Mouse (Mus musculus): Measurements from ENCODE around the gene Cry1. TPM values are rescaled to one million over a fixed set of nuclear protein-coding genes. Genes with fewer than 3 reads are reported as not detected.

Cry1 gene
- polyA plus RNA-seq, 1 experiment from 2014 or later: 29.6 TPM

- H3K4me1 ChIP-seq (ENCODE audit: control insufficient read depth, insufficient read depth, low read length): no peaks in the 10 kb centered on the region
- H3K36me3 ChIP-seq (ENCODE audit: control insufficient read depth, insufficient read depth, low read length): no peaks in the 10 kb centered on the region
- H3K27me3 ChIP-seq (replicated peaks; ENCODE audit: control insufficient read depth, insufficient read depth, low read length): no peaks in the 10 kb centered on the region
- no peak overlapping the region for H3K27ac ChIP-seq (replicated peaks; ENCODE audit: low read depth, low read length)
- no peak overlapping the region for H3K4me2 ChIP-seq (ENCODE audit: low read depth, low read length)
- H3K4me3 ChIP-seq (ENCODE audit: low read depth, low read length): no peak overlapping the region
- no peak for ATAC-seq (ENCODE audit: low read depth)
- H3K9ac ChIP-seq (ENCODE audit: low read depth, low read length): no peak overlapping the region
- WGBS: 36% methylated on average over 7 of the region's 7 CpGs
- DNase-seq (ENCODE audit: low spot score): no peak
- no peaks in the 10 kb centered on the region for H3K9me3 ChIP-seq (ENCODE audit: control insufficient read depth, low read length)
Measured at GRCm38 (mm10) chr10:85204255-85204855, 19.5 kb upstream of the Cry1 start.

DNA sequence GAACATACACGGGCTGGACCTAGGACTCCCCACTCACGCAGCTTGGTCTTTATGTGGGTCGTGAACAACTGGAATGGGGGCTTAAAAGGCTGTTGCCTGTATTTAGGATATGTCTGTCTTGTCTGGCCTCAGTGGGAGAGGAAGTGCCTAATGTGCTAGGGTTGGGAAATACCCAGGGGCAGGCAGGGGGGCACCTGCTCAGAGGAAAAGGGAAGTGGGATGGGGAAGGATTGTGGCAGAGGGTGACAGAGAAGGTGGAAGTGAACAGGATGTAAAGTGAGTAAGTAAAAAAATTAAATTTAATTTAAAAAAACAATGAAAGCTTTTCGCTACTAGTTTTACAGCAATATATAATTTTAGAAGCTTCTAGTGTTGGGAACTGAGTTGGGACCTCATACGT is 9.7 kb upstream of the Cry1 start:
- Histone ChIP-seq H3K36me3 (ENCODE audit: control insufficient read depth, insufficient read depth, low read length) (no peaks in the 10 kb centered on the region), H3K9me3 (ENCODE audit: control insufficient read depth, low read length) (no peaks in the 10 kb centered on the region), H3K4me2 (ENCODE audit: low read depth, low read length) (no peak overlapping the region), H3K27me3 (replicated peaks; ENCODE audit: control insufficient read depth, insufficient read depth, low read length) (no peaks in the 10 kb centered on the region), H3K4me3 (ENCODE audit: low read depth, low read length) (no peak overlapping the region), H3K9ac (ENCODE audit: low read depth, low read length) (no peak overlapping the region), H3K4me1 (ENCODE audit: control insufficient read depth, insufficient read depth, low read length) (no peaks in the 10 kb centered on the region), H3K27ac (replicated peaks; ENCODE audit: low read depth, low read length) (no peak overlapping the region)
- 70% methylated on average over 5 of the region's 5 CpGs for WGBS
- DNase-seq (ENCODE audit: low spot score) (no peak), ATAC-seq (ENCODE audit: low read depth) (no peak)

DNA sequence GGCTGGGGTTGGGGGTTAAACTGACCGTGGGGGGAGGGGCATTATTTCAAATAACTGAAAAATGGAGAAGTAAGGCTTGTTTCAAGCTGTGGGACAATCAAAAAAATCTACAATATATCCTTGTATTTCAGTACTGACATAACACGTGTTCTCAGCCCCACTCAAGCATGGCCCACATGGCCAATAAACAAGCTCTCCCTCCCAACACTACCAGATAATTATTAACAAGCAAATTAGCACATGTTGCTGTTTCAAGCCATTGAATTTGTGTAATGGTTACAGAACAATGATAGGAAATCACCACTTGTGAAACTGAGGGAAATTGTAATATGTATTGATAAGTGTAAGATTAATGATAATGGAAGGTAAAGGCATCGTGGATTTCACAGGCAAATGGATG is 8.5 kb upstream of the Cry1 start:
- H3K9me3 ChIP-seq (ENCODE audit: control insufficient read depth, low read length): no peaks in the 10 kb centered on the region
- ATAC-seq (ENCODE audit: low read depth): no peak

DNA sequence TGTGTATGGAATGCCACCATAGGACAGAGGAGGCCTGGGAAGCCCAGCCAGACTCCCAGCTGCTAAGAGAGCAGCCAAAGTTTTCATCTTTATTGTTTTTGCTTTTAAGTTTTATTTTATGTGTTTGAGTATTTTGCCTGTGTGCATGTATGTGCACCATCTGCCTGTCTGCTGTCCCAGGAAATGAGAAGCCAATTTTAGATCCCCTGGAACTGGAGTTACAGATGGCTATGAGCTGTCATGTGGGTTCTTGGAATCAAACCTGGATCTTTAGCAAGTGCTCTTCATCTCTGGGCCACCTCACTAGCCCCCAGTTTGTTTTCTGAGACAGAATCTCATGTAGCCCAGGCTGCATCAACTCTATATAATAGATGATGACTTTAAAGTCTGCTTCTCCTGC is 5.8 kb upstream of the Cry1 start:
- H3K4me3 ChIP-seq (ENCODE audit: low read depth, low read length): no peak overlapping the region

More for the DNA sequence above, 8.5 kb upstream of the Cry1 start:
- no peak for DNase-seq (ENCODE audit: low spot score)
- Histone ChIP-seq H3K4me1 (ENCODE audit: control insufficient read depth, insufficient read depth, low read length) (no peaks in the 10 kb centered on the region), H3K36me3 (ENCODE audit: control insufficient read depth, insufficient read depth, low read length) (no peaks in the 10 kb centered on the region), H3K27ac (replicated peaks; ENCODE audit: low read depth, low read length) (no peak overlapping the region), H3K9ac (ENCODE audit: low read depth, low read length) (no peak overlapping the region), H3K4me2 (ENCODE audit: low read depth, low read length) (no peak overlapping the region), H3K4me3 (ENCODE audit: low read depth, low read length) (no peak overlapping the region), H3K27me3 (replicated peaks; ENCODE audit: control insufficient read depth, insufficient read depth, low read length) (no peaks in the 10 kb centered on the region)
- 77% methylated on average over 3 of the region's 3 CpGs for WGBS

DNA sequence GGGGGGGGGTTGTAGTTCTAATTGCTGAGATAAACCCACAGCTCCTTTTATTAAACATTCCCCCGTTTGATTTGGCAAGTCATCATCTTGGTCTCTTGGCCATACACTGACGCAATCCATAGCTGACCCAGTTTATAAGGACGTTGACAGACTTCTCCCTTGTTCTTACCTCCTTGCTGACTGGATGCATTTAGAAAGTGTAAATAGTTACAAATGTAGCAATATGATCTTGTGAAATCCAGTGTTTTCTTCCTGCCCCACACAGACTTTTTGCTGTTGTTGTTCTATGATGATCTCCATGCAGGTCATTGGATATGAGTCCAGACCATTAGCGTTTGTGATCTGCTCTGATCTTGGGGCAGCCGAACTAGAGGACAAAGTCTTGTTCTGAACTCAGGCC is 5.1 kb upstream of the Cry1 start:
- no peak overlapping the region for H3K4me3 ChIP-seq (ENCODE audit: low read depth, low read length)
- ATAC-seq (ENCODE audit: low read depth): no peak
- no peak for DNase-seq (ENCODE audit: low spot score)
- 85% methylated on average over 5 of the region's 5 CpGs for WGBS
- H3K27me3 ChIP-seq (replicated peaks; ENCODE audit: control insufficient read depth, insufficient read depth, low read length): no peaks in the 10 kb centered on the region
- peaks cover 5% of the 10 kb centered on the region; the same call in 1 of the 2 replicates for H3K4me1 ChIP-seq (ENCODE audit: control insufficient read depth, insufficient read depth, low read length)
- H3K36me3 ChIP-seq (ENCODE audit: control insufficient read depth, insufficient read depth, low read length): no peaks in the 10 kb centered on the region
- H3K27ac ChIP-seq (replicated peaks; ENCODE audit: low read depth, low read length): no peak overlapping the region
- H3K9ac ChIP-seq (ENCODE audit: low read depth, low read length): no peak overlapping the region
- no peaks in the 10 kb centered on the region for H3K9me3 ChIP-seq (ENCODE audit: control insufficient read depth, low read length)
- no peak overlapping the region for H3K4me2 ChIP-seq (ENCODE audit: low read depth, low read length)

More for the DNA sequence above, 5.8 kb upstream of the Cry1 start:
- H3K27me3 ChIP-seq (replicated peaks; ENCODE audit: control insufficient read depth, insufficient read depth, low read length): no peaks in the 10 kb centered on the region
- ATAC-seq (ENCODE audit: low read depth) (no peak), DNase-seq (ENCODE audit: low spot score) (no peak)
- H3K9me3 ChIP-seq (ENCODE audit: control insufficient read depth, low read length): no peaks in the 10 kb centered on the region
- no peak overlapping the region for H3K27ac ChIP-seq (replicated peaks; ENCODE audit: low read depth, low read length)
- H3K4me2 ChIP-seq (ENCODE audit: low read depth, low read length): no peak overlapping the region
- H3K9ac ChIP-seq (ENCODE audit: low read depth, low read length): no peak overlapping the region
- H3K4me1 ChIP-seq (ENCODE audit: control insufficient read depth, insufficient read depth, low read length): peaks cover 5% of the 10 kb centered on the region; the same call in 1 of the 2 replicates
- no peaks in the 10 kb centered on the region for H3K36me3 ChIP-seq (ENCODE audit: control insufficient read depth, insufficient read depth, low read length)

- Histone ChIP-seq H3K27ac (replicated peaks; ENCODE audit: low read depth, low read length) (no peak overlapping the region), H3K4me3 (ENCODE audit: low read depth, low read length) (no peak overlapping the region), H3K9ac (ENCODE audit: low read depth, low read length) (no peak overlapping the region), H3K36me3 (ENCODE audit: control insufficient read depth, insufficient read depth, low read length) (no peaks in the 10 kb centered on the region), H3K27me3 (replicated peaks; ENCODE audit: control insufficient read depth, insufficient read depth, low read length) (no peaks in the 10 kb centered on the region), H3K4me2 (ENCODE audit: low read depth, low read length) (no peak overlapping the region), H3K9me3 (ENCODE audit: control insufficient read depth, low read length) (no peaks in the 10 kb centered on the region), H3K4me1 (ENCODE audit: control insufficient read depth, insufficient read depth, low read length) (peaks cover 9% of the 10 kb centered on the region)
- 84% methylated on average over 2 of the region's 2 CpGs for WGBS
- DNase-seq (ENCODE audit: low spot score) (no peak), ATAC-seq (ENCODE audit: low read depth) (no peak)
Measured at GRCm38 (mm10) chr10:85186499-85186794, 1.6 kb upstream of the Cry1 start.

DNA sequence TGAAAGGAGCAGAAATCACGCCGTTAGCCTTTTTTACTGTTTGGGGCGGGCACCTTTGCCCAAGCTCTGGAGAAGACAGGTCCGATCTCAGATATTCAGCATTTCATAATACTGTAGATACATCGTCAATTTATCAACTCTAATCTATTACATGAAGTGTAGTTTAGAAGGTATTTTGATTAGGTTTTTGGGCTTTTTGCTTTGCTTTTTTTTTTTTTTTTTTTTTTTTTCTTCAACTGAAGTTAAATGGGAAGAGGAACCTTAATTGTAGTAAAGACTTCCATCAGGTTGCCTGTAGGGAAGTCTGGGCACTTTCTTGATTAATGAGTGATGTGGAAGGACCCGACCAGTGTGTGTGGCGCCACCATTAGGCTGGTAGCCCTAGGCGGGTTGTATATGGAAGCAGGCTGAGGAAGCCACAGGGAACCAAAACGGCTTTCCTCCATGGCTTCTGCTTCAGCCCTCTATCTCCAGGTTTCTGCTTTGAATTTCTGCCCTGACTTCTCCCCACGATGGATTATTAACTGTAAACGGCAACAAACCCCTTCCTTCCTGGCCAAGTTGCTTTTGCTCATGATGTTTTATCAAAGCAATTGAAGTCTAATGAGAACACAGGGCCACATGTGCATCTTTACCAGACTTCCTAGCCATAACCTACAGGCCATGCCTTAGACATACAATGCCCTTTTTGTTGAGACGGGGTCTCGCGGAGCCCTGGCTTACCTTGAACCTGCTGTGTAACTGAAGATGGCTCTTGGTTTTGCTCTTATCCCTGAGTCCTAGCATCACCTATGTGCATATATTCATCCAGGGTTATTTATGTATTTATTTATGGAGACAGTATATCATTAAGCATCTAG is 1.0 kb upstream of the Cry1 start:
- H3K4me3 ChIP-seq (ENCODE audit: low read depth, low read length): peak overlapping the region; percentile 93
- DNase-seq (ENCODE audit: low spot score) (no peak), ATAC-seq (ENCODE audit: low read depth) (no peak)
- WGBS: 20% methylated on average over 14 of the region's 14 CpGs
- no peaks in the 10 kb centered on the region for H3K36me3 ChIP-seq (ENCODE audit: control insufficient read depth, insufficient read depth, low read length)
- H3K9ac ChIP-seq (ENCODE audit: low read depth, low read length): peak overlapping the region; percentile 90
- H3K9me3 ChIP-seq (ENCODE audit: control insufficient read depth, low read length): no peaks in the 10 kb centered on the region
- H3K27me3 ChIP-seq (replicated peaks; ENCODE audit: control insufficient read depth, insufficient read depth, low read length): no peaks in the 10 kb centered on the region
- peaks cover 9% of the 10 kb centered on the region for H3K4me1 ChIP-seq (ENCODE audit: control insufficient read depth, insufficient read depth, low read length)
- H3K4me2 ChIP-seq (ENCODE audit: low read depth, low read length): peak overlapping the region; percentile 83
- H3K27ac ChIP-seq (replicated peaks; ENCODE audit: low read depth, low read length): peak overlapping the region; percentile 94; the same call in 1 of the 2 replicates

DNA sequence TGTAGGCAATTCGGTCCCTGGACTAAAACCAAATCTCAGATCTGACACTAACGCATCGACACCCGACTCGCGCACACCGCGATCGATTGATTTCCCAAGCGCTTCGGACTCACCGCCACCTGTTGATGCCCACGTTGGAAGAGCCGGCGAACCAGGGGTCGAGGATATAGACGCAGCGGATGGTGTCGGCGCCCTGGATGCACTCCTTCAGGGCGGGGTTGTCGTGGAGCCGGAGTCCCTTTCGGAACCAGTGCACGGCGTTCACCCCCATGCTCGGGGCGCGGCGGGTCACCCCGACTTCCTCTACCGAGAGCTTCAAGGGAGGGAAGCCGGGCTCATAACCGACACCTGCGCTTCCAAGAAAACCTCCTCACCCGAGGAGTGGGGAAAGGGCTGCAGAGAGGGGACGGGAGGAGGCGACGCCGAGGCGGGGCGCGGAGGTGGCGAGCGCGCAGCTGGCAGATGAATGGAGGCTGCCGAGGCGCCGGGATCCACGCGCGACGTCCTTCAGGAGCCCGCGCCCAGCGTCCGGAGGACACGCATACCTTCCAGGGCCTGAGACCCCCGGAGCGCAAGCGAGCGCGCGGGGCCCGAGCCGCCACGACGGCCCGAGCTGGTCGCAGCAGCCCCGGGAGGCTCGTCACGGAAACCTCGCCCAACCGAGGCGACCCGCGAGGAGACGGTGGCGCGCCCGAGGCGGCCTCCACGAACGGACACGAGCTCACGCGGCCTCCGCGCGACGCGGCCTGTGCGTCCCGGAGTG is 482 bp downstream of the Cry1 start:
- ATAC-seq (ENCODE audit: low read depth): peak; percentile 2; the same call in 1 of the 2 replicates
- under 1% methylated on average over 55 of the region's 95 CpGs for WGBS
- peak overlapping the region; percentile 90 for H3K9ac ChIP-seq (ENCODE audit: low read depth, low read length)
- H3K4me3 ChIP-seq (ENCODE audit: low read depth, low read length): peak overlapping the region; percentile 93
- H3K36me3 ChIP-seq (ENCODE audit: control insufficient read depth, insufficient read depth, low read length): no peaks in the 10 kb centered on the region
- DNase-seq (ENCODE audit: low spot score): no peak
- H3K27me3 ChIP-seq (replicated peaks; ENCODE audit: control insufficient read depth, insufficient read depth, low read length): no peaks in the 10 kb centered on the region
- no peaks in the 10 kb centered on the region for H3K9me3 ChIP-seq (ENCODE audit: control insufficient read depth, low read length)
- peak overlapping the region; percentile 94; the same call in 1 of the 2 replicates for H3K27ac ChIP-seq (replicated peaks; ENCODE audit: low read depth, low read length)
- H3K4me2 ChIP-seq (ENCODE audit: low read depth, low read length): peak overlapping the region; percentile 83
- H3K4me1 ChIP-seq (ENCODE audit: control insufficient read depth, insufficient read depth, low read length): peaks cover 9% of the 10 kb centered on the region
